Mouse (Mus musculus): Measurements from ENCODE around the gene Epop. TPM values are rescaled to one million over a fixed set of nuclear protein-coding genes. Genes with fewer than 3 reads are reported as not detected.

Epop gene
- polyA plus RNA-seq, 1 experiment, result 2.5 TPM

DNA sequence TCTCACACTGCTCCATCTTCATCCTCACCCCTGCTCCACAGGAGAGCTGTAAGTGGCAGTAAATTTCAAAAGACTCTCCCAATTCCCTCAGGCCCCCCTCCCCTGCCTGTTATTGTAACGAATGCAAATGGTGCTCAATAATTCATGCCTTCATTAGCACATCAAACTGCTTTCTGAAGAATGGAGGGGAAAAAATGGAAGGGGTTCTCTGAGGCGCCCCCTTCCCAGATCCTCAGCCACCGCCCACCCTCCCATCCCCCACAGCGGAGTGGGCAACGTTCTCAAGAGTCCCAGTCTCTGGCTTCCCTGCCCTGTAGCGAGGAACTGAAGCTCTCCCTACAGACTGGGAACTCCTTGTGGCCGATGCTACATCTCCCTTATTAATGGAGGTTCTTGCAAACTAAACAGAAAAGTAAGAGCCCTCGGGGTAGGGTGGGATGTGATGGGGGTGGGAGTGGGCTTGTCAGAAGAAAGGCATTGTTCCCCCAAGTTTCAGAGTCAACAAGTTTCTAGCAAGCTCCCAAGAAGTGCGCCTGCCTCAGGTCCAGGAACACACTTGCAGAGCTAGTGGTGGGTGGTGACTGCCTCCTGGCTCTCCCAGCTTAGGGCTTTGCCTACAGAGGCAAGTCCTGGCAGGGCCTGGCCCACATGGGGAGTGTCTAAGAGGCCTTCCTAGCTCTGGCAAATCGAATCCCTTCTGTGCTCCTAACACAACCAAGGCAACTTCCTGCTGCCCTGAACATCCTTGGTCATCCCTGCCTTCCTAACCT is 50.2 kb downstream of the Epop start:
- TF ChIP-seq CTCF (IDR thresholded peaks at IDR 0.05; ENCODE audit: low read depth, low read length) (no peak), POLR2A (IDR thresholded peaks at IDR 0.05; ENCODE audit: borderline replicate concordance, low read depth, low read length) (no peak)
- H3K27ac ChIP-seq (ENCODE audit: insufficient read depth, low read depth, low read length), result no peak overlapping the region
- H3K4me1 ChIP-seq (ENCODE audit: control insufficient read depth, insufficient read depth, low read length), result no peaks in the 10 kb centered on the region
- no peak overlapping the region for H3K4me3 ChIP-seq (ENCODE audit: insufficient read depth, low read length)

DNA sequence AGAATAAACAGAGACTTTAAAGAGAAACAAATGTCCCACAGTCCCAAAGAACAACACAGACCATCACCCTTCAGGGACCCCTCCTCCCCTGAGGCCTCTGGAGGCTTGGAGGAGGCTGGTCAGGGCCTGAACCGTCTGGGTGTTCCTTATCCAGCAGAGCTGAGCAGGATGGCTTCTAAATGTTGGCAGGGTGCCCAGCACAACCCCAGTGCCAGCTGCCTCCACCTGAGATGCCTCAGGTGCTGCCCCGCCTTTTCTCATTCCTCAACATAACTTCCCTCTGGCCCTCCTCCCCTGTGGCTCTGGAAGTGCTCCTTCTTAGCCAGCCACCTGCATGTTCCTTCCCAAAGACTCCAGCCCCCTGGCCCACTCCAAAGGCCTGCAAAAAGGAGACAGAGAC is 51.2 kb downstream of the Epop start:
- H3K4me3 ChIP-seq (ENCODE audit: insufficient read depth, low read length), result no peak overlapping the region
- no peaks in the 10 kb centered on the region for H3K4me1 ChIP-seq (ENCODE audit: control insufficient read depth, insufficient read depth, low read length)
- no peak overlapping the region for H3K27ac ChIP-seq (ENCODE audit: insufficient read depth, low read depth, low read length)
- no peak for TF ChIP-seq CTCF (IDR thresholded peaks at IDR 0.05; ENCODE audit: low read depth, low read length)
- no peak for TF ChIP-seq POLR2A (IDR thresholded peaks at IDR 0.05; ENCODE audit: borderline replicate concordance, low read depth, low read length)

Other genes with a start within 250 kb of the Epop start
- gene Arhgap23, start 214.2 kb downstream of the Epop start, polyA plus RNA-seq (2012; ENCODE audit: insufficient read depth, insufficient read length, missing spikeins), result 7.5 and 9.2 TPM in 2 replicates
- gene 4933428G20Rik, start 129.4 kb downstream of the Epop start, polyA plus RNA-seq (2012; ENCODE audit: insufficient read depth, insufficient read length, missing spikeins), result not detected in 2 replicates
- not detected in 2 replicates for gene Srcin1, start 53.5 kb downstream of the Epop start, polyA plus RNA-seq (2012; ENCODE audit: insufficient read depth, insufficient read length, missing spikeins)
- 40.4 and 48.7 TPM in 2 replicates for gene Mllt6, start 33.7 kb upstream of the Epop start, polyA plus RNA-seq (2012; ENCODE audit: insufficient read depth, insufficient read length, missing spikeins)
- gene Cisd3, start 56.1 kb upstream of the Epop start, polyA plus RNA-seq (2012; ENCODE audit: insufficient read depth, insufficient read length, missing spikeins), result 45.2 and 50.2 TPM in 2 replicates
- gene Pcgf2, start 70.8 kb upstream of the Epop start, polyA plus RNA-seq (2012; ENCODE audit: insufficient read depth, insufficient read length, missing spikeins), result 12.3 and 13.6 TPM in 2 replicates
- 125 and 142 TPM in 2 replicates for gene Psmb3, start 73.7 kb upstream of the Epop start, polyA plus RNA-seq (2012; ENCODE audit: insufficient read depth, insufficient read length, missing spikeins)
- gene Pip4k2b, start 115.0 kb upstream of the Epop start, polyA plus RNA-seq (2012; ENCODE audit: insufficient read depth, insufficient read length, missing spikeins), result 25.3 and 26.0 TPM in 2 replicates
- gene Cwc25, start 136.9 kb upstream of the Epop start, polyA plus RNA-seq (2012; ENCODE audit: insufficient read depth, insufficient read length, missing spikeins), result 19.1 and 19.8 TPM in 2 replicates
- gene 1700001P01Rik, start 146.2 kb upstream of the Epop start, polyA plus RNA-seq (2012; ENCODE audit: insufficient read depth, insufficient read length, missing spikeins), result not detected in 2 replicates
- 854 and 1,184 TPM in 2 replicates for gene Rpl23, start 152.7 kb upstream of the Epop start, polyA plus RNA-seq (2012; ENCODE audit: insufficient read depth, insufficient read length, missing spikeins)
- gene Lasp1, start 169.3 kb upstream of the Epop start, polyA plus RNA-seq (2012; ENCODE audit: insufficient read depth, insufficient read length, missing spikeins), result 194 and 201 TPM in 2 replicates
- 1.8 and 2.4 TPM in 2 replicates for gene B230217C12Rik, start 211.1 kb upstream of the Epop start, polyA plus RNA-seq (2012; ENCODE audit: insufficient read depth, insufficient read length, missing spikeins)

Measured in bone marrow macrophage, adult 2 months (primary cell).